Mouse (Mus musculus): Measurements from ENCODE around the gene Tnn.

The Tnn gene

DNA sequence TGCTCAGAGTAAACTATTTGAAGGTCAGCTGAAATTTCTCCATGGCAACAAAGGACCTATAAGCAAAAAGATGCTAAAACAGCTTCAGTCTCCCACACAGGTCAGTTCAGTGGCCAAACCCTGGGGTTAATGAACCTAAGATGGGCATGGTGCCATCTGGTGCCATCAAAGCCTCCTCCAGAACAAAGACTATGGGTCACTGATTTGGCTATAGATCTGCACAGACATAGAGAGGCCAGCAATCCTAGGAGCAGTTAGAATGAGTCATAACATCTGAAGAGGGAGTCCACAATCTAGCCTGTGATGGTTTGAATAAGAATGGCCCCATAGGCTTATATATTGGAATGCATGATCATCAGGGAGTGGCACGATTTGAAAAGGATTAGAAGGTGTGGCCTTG is 69.1 kb downstream of the Tnn start:
- intact Hi-C loops (cut with DNase I), result loop anchor here (5.0 kb wide), 1 partner anchor 692 kb away; no protein-coding TSS in a partner anchor

DNA sequence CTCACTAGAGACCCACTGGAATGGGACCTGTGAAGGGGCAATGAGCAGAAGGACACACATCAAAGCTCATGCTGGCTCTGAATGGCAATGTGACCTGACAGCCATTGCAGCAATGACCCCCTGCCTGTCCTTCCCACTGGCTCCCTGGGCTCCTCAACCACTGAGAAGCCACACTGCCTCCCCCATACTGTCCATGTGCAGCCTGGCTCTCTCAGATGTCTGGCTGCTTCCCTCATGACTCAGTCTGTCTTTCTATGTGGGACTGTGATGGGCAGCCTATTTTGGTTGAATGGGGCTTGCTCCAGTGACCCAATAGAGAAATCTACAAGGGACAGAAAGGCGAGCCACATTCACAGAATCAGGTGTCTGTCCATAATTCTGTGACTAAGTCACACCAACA is 70.7 kb downstream of the Tnn start:
- intact Hi-C loops (cut with DNase I), result loop anchor here (5.0 kb wide), 1 partner anchor 690 kb away; no protein-coding TSS in a partner anchor

DNA sequence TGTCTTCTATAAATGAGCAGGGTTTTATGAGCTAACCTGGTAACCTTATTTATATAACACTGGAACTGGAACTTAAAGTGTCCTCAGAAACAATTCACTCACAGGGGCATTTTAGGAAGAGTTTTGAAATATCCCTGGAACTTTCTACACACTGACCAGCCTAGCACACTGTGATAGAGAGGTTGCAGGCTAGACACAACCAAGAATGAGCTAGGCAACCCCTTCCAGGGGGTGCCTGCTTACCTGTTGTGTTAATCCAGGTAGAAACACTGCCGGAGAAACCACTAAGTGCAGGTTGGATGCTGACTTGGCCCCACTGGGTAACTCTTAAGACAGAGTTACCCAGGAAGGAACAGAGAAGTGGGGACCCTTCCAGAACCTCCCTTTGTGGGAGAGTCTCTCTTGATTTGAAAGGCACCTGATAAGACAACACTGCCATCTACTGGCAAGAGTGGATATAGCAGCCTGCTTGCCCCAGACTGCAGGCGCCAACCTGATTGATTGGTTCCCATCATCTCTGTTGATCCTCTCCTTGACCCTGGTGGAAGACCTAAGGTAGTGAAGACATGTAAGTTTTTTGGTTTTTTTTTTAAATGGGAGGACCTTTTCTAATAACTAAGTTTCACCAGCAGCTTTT is 72.5 kb downstream of the Tnn start:
- intact Hi-C loops (cut with DNase I), result loop anchor here (2.0 to 5.0 kb wide), 2 partner anchors 170 to 689 kb away; no protein-coding TSS in a partner anchor

DNA sequence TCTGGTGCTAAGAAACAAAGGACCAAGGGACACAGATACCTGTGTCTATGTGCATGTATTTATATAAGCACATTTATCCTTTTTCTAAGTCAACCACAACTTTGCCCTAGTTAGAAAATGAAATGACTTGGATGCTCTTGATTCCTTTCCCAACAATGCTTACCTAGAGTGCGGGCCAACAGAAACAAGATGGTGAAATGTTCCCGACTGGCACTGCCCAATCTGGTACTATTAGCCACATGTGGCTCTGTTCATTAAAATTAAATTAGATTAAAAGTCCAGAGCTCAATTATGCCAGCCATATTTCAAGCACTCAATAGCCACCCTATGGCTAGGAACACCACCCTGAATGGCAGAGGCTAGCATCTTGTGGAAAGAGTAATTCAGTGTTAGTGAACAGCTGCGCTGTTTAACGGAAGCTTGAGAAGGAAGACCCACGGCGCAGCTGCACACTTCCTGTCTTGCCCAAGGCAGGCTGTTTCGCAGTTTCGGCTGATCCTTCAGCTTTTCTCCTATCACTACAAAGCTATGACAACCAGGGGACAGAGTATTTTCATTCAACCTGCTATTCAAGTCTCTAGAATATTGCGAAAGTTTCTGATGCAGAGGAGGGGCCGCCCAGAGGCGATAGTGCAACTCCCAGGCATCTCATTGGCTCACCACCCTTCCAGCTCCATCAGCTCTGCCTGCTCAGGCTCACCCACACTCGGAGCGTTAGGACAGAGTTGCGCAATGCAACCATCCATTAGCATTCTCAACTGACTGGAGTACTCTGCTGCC is 74.3 kb downstream of the Tnn start:
- intact Hi-C loops (cut with DNase I), result loop anchor here (10.0 kb wide), 1 partner anchor 554 kb away; the partner anchor contains the start of gene Tnr

DNA sequence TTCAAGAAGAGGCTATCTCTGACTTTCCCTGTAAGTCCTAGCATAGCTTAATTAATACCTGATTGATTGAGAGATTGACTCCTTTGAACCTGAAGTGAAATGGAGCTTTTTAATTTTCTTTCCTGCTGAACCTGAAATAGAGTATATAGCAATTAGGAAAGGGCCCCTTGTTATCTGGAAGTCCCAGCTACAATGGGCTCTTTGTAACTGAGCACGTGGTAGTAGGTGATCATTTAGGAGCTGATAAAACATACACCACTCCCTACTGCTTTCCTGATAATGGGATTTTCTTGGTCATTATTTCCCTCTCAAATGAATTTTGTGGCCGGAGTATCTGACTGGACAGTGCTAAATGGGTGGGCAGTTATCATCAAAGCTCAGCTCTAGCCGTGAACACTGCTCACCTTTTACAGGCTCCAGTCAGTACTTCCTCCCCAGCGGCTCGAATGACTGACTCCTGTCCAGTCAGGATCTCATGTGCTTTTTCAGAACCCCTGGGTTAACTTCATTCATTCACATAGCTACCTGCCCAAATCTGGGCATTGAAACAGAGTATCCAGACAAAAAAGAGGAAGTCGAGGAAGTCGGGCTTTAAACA is 88.7 kb downstream of the Tnn start:
- intact Hi-C loops (cut with DNase I), result loop anchor here (5.0 kb wide), 1 partner anchor 152 kb away; no protein-coding TSS in a partner anchor

DNA sequence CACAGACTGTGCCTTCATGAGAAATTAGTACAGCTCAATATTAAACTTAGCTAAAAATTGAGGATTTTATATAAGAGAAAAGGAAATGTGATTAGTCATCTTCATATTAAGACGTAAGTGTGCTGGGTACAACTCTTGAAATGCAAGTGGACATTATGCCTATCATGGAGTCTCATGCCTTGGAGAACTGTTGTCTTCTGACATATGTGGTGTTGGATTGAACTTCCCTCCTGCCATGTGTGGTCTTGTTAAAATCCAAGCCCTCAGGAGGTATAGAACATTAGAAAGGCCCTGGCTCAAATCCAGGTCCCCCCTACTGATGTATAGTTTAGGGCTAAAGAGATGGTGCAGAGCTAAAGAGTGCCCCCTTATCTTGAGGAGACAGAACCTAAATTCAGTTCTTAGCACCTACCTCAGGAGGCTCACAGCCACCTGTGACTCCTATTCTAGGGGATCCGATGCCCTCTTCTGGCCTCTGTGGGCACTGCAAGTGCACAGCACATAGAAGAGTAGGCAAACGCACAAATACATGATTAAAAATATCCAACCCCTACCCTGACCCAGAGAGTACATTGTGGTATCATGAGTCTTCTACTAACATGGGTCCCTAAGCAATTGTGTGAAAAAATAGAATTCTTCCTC is 91.5 kb downstream of the Tnn start:
- intact Hi-C loops (cut with DNase I), result loop anchor here (5.0 kb wide), 1 partner anchor 150 kb away; no protein-coding TSS in a partner anchor

DNA sequence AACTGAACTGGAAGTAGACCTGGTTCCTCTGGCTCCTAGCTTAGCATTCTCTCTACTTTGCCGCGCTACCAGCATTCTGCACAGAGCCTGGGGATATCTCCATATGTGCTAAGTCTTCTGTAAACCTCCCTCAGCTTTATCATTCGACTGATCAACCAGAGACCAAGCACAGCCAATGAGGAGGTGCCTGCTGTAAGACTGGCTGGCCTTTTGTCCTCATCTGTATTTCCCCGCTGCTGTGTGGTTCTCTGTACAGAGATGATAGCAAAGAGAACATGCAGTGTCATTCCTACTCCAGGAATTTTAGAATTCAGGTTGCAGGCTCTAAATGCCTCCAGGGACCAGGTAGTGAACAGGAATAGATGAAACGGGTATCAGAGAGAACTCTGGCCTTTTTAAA is 92.1 kb downstream of the Tnn start:
- intact Hi-C loops (cut with DNase I), result loop anchor here (5.0 kb wide), 1 partner anchor 149 kb away; no protein-coding TSS in a partner anchor

DNA sequence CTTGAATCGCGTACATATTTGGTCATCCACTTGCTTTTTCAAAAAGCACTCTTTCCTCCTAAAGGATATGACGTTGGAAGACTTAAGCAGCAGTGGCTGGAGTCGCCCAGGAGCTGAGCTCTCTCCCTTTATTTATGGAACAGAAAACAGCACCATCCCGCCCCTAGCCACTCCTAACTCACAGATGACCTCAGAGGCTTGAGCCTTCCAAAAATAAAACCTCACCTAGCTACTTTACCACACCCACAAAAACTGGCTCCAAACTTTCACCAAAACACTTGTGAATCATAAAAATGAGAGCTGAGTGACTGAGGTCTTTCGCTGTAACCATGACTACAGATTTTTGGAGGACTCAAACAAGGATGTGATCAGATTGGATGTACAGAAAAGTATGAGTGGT is 92.8 kb downstream of the Tnn start:
- intact Hi-C loops (cut with DNase I), result loop anchor here (5.0 kb wide), 1 partner anchor 148 kb away; no protein-coding TSS in a partner anchor

DNA sequence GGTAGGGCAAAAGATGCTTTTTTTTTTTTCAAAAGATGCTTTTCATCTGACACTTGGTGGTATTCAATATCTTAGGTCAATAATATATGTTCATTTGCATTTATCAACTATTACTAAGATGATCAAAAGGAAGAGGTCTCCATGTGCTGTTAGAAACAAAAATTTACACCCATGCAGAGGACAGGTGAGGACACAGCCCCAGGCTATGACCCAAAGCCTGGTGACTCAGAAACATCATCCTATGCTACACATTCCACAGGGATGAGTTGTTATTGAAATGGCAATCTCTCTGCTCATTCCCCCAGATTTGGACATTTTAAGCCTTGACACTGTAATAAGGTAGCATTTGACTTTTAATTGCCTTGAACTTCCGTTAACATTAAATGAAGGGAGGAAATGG is 93.5 kb downstream of the Tnn start:
- intact Hi-C loops (cut with DNase I), result loop anchor here (5.0 kb wide), 1 partner anchor 148 kb away; no protein-coding TSS in a partner anchor

DNA sequence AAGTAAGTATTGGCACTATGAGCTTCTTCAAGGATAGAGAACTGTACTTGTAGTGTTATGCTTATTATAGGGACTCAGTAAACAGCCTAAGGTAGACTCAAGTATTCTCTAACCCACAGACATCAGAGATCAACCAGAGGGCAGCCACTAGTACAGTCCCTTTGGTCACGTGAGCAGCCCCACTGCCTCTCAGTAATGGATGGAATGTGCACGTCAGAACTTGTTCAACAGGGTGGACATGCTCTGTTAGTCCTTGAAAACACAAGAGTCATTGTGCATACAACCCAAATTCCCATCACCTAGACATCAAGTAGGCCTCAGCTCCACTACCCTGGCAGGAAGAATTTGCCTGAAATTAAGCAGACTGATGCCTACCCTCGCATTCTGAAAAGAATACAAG is 95.7 kb downstream of the Tnn start:
- intact Hi-C loops (cut with DNase I), result no loop called here

DNA sequence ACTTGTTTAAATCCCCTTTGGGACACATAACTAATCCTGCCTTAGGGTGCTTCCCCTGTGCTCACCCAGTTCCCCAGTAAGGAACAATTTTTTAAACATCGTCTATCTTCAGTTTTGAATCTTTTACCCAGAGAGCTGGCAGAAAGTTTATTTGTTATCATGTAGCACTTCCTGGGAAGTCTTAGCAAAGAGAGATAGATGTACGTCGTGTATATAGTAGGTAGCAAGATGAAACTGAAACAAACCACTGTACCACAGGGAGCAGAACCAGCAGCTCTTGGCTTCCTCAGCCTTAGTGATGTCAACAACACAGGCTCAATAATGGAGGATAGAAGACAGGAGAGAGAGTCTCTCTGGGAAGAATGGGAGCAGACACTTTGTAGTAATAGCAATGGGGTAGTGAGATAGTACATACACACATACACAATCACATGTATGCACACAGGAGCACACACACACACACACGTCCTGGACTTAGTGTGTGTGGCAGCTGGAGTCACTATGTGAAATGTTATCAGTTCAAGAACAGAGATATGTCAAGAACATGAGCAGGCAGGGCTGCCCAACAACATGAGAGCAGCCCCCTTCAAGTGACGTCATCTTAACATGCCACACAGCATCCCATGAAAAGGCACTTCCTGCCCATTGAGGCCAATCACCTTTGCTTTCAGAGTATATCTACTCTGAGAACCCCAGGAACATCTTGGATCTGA is 98.9 kb downstream of the Tnn start:
- intact Hi-C loops (cut with DNase I), result no loop called here

DNA sequence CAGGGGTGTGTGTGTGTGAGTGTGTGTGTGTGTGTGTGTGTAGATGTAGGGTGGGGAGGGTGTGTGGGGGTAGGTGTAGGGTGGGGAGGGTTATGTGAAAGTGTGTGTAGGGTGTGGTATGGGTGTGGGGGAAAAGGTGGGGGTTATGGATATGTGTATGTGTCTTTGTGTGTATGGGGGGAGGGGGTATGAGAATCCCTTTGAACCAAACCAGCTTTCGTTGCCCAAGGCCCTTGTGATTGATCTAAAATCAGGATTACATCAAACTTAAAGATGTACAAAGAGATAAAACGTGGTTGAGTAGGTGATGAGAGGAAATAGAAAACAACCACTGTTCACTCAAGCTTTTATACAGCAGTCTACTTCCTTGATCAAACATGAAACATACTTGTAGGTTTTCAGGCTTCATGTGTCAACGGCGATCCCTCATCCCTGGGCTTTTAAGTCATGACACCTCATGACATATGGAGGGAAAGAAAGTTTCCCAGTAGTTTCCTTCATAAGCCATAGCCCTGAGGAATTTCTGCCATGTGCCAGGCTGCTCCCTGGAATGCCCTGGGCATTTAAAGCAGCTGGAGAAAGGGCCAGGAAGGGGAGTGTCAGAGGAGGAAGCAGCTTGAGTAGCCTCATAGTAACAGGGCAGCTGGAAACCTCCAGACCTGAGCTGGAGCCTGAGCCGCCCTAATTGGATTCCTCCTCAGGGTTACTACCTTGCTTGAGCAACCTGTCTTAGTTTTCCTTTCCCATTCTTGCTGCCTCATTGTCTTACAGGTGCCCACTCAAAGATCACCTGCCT is 99.7 kb downstream of the Tnn start:
- intact Hi-C loops (cut with DNase I), result no loop called here

DNA sequence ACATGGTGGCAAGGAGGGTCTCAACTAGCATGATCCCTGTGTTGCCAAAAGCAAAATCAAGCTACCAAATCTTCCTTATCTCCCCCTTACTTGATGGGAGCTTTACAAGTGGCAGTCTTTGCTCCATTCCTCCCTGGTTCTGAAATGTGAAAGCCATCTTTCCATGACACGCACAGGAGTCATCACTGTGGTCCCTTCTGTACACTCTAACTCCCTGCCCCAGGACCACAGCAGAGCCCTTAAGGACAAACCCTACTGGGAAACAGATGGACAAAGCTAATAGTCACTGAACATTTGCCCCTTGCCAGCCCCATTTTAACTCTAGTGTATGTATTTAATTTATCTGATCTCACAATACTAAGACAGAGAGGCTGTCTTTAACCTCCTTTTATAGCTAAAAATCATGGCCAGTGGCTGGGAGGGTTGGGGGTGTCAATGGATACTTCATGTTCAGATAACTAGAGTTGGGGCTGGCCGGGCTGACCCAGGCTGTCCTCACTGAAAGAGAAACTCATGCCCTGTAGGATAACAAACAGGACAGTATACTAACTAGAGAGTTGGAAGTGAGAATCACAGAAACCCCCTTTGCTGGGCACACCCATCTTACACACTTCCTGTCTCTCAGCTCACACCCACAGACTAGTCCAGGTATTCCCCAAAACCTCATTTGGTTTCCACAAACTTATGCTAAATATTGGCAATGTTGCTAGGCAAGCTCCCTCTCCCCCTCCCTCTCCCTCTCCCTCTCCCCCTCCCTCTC is 100.6 kb downstream of the Tnn start:
- intact Hi-C loops (cut with DNase I), result no loop called here

DNA sequence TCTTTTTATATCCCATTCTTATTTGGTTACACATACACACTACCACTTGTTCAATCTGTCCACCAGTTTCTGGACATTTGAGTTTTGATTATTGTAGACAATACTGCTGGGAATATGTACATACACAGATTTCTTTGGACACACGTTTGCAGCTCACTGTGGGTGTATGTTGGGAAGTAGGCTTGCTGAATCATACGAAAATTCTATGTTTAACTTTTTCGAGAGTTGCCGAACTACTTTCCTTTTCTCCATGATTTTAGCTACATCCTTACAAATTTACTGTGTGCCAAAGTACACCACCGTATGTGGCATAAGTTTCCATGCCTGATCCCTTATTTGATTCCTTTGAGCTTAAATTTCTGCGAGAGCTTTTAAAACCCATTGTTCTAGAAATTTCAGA is 102.5 kb downstream of the Tnn start:
- intact Hi-C loops (cut with DNase I), result no loop called here

DNA sequence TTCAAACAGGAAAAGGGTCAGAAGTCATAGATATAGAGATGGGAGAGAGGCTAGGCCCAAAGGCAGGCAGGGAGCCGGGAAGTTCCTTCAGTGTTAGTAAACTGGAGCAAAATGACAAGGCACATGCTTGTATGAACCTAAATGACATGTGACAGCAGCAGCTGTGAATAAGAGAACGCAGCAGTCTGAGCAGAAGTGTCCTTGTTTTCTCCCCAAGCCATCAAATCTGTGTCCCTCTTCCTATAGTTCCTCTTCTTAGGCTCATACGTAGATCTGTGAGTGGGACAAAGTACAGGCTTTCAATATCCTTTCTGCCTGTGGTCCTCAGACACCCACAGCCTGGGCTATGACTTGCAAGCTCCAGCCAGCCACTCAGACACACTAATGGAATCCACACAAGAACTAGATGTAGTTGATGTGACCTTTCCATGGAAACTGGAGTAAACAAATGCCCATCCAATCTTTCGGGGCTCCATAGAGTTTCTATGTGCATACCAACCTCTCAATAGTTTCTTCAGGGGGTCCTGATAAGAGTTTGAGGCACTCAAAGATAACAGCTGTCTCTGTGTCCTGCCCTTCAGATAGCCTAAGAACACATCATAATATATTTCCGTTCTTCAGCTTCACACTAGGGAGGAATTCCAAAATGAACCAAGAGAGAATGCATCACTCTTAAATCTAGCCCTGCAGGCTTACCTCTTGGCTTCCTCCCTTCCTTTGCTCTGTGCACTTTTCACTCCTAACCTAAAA is 104.1 kb downstream of the Tnn start:
- intact Hi-C loops (cut with DNase I), result no loop called here

DNA sequence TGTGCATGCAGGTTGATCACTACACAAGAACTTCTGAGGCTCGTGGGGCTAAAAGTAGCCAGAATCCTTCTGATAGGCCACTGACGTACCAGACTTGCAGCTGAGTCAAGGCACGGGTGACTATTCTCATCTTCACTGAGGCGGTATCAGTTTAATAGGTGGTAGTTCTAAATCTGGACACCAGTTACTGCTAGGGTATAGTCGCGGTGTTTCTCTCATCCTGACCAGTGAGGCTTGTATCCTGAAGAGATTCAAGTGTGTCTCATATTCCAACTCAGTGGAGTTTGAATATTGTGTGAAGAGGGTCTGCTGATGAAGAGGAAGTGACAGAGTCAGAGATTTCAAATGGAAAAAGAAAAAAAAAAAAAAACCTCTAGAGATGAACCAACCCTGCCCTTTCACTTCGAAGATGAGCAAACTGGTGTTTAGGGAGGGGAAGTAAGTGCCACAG is 105.9 kb downstream of the Tnn start:
- intact Hi-C loops (cut with DNase I), result no loop called here

DNA sequence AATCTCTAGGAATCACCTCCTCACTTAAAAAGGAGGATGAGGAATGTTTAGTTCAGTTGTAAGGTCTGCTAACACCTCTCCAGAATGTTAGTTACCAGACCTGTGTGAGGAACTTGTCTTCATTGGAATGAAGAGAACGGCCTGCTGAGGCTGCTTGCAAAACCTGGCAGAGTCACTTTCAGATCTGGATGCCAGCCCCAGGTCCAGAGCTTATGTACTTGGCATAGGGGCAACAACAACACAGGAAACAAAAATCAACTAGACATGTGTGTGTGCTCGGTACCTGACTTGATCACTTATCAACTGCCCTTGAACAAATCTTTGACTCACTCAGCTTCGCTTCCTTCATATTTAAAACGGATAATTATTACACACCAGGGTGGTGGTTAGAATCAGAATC is 106.6 kb downstream of the Tnn start:
- intact Hi-C loops (cut with DNase I), result no loop called here

DNA sequence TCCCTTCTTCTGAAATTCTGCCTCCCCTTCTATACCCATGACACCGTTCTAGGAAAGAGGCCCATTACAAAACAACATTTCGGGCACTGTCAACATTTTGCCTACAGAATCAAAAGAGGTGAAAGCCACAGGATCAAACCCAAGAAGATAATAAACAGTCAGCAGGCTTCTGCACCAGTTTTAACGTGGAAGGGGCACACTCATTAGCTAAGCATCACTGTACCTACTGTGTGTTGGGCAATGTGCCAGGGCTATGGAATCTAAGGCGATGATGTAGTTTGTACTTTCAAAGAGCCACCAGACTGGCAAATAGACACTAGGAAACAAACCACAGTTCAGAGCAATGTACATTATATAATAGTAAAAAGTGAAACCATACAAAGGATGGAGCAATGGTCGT is 107.4 kb downstream of the Tnn start:
- intact Hi-C loops (cut with DNase I), result no loop called here

All from adrenal gland (tissue).